Mouse (Mus musculus) CH12.LX (cell line): ENCODE measurements around the gene Iglon5.

Experiments
- CTCF ChIP-seq, 2 experiments: IDR thresholded peaks in 1 of 2; conservative IDR thresholded peaks in 1 of 2; 2 replicates each; pipeline ENCODE4 v1.5.1; 2011 to 2012; ENCODE audit warnings: low read depth in 2 of 2, low read length in 2 of 2, improper control_type of control experiment in 1 of 2, inconsistent platforms in 1 of 2, mild to moderate bottlenecking in 1 of 2, moderate library complexity in 1 of 2
- EP300 ChIP-seq: IDR thresholded peaks from 2 replicates; pipeline ENCODE4 v1.6.1; 2011; ENCODE audit warnings: low read length, improper control_type of control experiment
- MEF2A ChIP-seq: IDR thresholded peaks from 2 replicates; pipeline ENCODE4 v1.6.1; 2014; ENCODE audit warnings: low read depth, mild to moderate bottlenecking, inconsistent platforms, low read length, improper control_type of control experiment, borderline replicate concordance
- MXI1 ChIP-seq: IDR thresholded peaks from 2 replicates; pipeline ENCODE4 v1.6.1; 2011; ENCODE audit warnings: mild to moderate bottlenecking, low read depth, low read length, improper control_type of control experiment
- POLR2A ChIP-seq: IDR thresholded peaks from 2 replicates; pipeline ENCODE4 v1.6.1; 2011; ENCODE audit warnings: low read depth, mild to moderate bottlenecking, improper control_type of control experiment, low read length
- RAD21 ChIP-seq: IDR thresholded peaks from 2 replicates; pipeline ENCODE4 v1.6.1; 2011; ENCODE audit warnings: low read depth, mild to moderate bottlenecking, low read length, improper control_type of control experiment, moderate library complexity
- RCOR1 ChIP-seq: conservative IDR thresholded peaks from 2 replicates; pipeline ENCODE4 v1.6.1; 2012; ENCODE audit warnings: low read depth, mild to moderate bottlenecking, inconsistent platforms, low read length, improper control_type of control experiment
- TBP ChIP-seq: conservative IDR thresholded peaks from 2 replicates; pipeline ENCODE4 v1.6.1; 2011; ENCODE audit warnings: low read depth, low read length, improper control_type of control experiment
- UBTF ChIP-seq: IDR thresholded peaks from 2 replicates; pipeline ENCODE4 v1.6.1; 2012; ENCODE audit warnings: low read depth, mild to moderate bottlenecking, inconsistent platforms, low read length, improper control_type of control experiment, moderate library complexity
- ZNF384 ChIP-seq: IDR thresholded peaks from 2 replicates; pipeline ENCODE4 v1.6.1; 2012; ENCODE audit warnings: low read depth, low read length, improper control_type of control experiment, inconsistent platforms

DNA sequence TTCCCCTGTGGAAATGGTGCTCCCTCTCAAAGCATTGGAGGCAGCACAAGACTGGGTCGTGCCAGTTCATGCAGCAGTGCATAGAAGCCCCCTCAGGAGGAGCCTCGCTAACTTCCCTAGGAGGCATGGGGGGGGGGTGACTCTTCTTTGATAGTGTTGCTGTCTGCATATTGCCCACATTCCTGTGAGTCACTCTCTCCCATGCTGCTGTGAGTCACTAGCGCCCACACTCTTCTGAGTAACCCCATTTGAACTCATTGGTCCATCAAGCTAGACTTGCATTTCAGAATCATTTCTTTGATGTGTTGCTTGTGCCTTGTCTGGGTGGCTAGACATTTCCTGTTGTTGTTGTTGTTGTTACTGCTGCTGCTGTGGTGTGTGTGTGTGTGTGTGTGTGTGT lies 8.7 kb downstream of the Iglon5 start:
- TF ChIP-seq RCOR1 = no peak
- no peak for TF ChIP-seq CTCF (conservative IDR thresholded peaks at IDR 0.05 in 1 of 2, IDR thresholded peaks at IDR 0.05 in 1 of 2; ENCODE audit: low read depth in 2 of 2, low read length in 2 of 2)
- TF ChIP-seq MEF2A = no peak
- no peak for TF ChIP-seq UBTF
- TF ChIP-seq POLR2A = no peak
- TF ChIP-seq TBP = no peak
- TF ChIP-seq ZNF384 = no peak
- TF ChIP-seq RAD21 = no peak
- no peak for TF ChIP-seq MXI1
- no peak for TF ChIP-seq EP300
